Mouse (Mus musculus) lung, embryonic 14.5 days (tissue): ENCODE results near the gene Emid1. TPM values are rescaled to one million over a fixed set of nuclear protein-coding genes. Genes with fewer than 3 reads are reported as not detected.
A peak's percentile ranks its signal among the peaks of the same experiment; 100 is the strongest.

Experiments used
- ATAC-seq: fragments of 200-750 bp; cut with Nextera tagmentation; 2 replicates; pipeline ENCODE4 v1.8.0; 2017; ENCODE audit warnings: mild to moderate bottlenecking, moderate TSS enrichment, moderate library complexity; ENCODE audit not compliant: insufficient read depth
- DNase-seq: peaks from one replicate; pipeline ENCODE4 v3.0.0-alpha.2; 2015
- H3K27ac ChIP-seq: fragments of 300-500 bp; sonication (generic); 2 replicates; pipeline ENCODE4 v1.5.1; 2014; ENCODE audit warnings: low read depth, mild to moderate bottlenecking, moderate library complexity
- H3K27me3 ChIP-seq: fragments of 300-500 bp; sonication (generic); 2 replicates; pipeline ENCODE4 v1.6.1; 2014; ENCODE audit warnings: low read length, control low read depth; ENCODE audit not compliant: insufficient read depth
- H3K36me3 ChIP-seq: fragments of 300-500 bp; sonication (generic); 2 replicates; pipeline ENCODE4 v1.6.1; 2014; ENCODE audit warnings: control low read depth; ENCODE audit not compliant: insufficient read depth
- H3K4me1 ChIP-seq: fragments of 300-500 bp; sonication (generic); 2 replicates; pipeline ENCODE4 v1.6.1; 2014; ENCODE audit warnings: antibody characterized with exemption, control low read depth; ENCODE audit not compliant: insufficient read depth
- H3K4me2 ChIP-seq: fragments of 300-500 bp; sonication (generic); 2 replicates; pipeline ENCODE4 v1.6.1; 2014; ENCODE audit warnings: mild to moderate bottlenecking
- H3K4me3 ChIP-seq: fragments of 300-500 bp; sonication (generic); 2 replicates; pipeline ENCODE4 v1.5.1; 2014; ENCODE audit warnings: low read depth, low read length
- H3K9ac ChIP-seq: fragments of 300-500 bp; sonication (generic); 2 replicates; pipeline ENCODE4 v1.6.1; 2014
- H3K9me3 ChIP-seq: fragments of 300-500 bp; sonication (generic); 2 replicates; pipeline ENCODE4 v1.6.1; 2016; ENCODE audit warnings: low read depth, low read length, control low read depth
- CTCF ChIP-seq: IDR thresholded peaks from 2 replicates; pipeline ENCODE4 v1.5.1; 2016; ENCODE audit warnings: antibody characterized with exemption, low read depth
- WGBS: fragments of 180-500 bp; shearing (Covaris S2); extraction: QIAGEN DNeasy Blood & Tissue Kit; methylation state at CpG from one replicate; pipeline ENCODE4 v1.1.7; 2014; 5-methylcytosine and 5-hydroxymethylcytosine counted together
- polyA plus RNA-seq: library from polyadenylated mRNA; unstranded; fragments of >200 nt; fragmentation: Nextera tagmentation; extraction: Ambion mirVana; gene quantifications from 2 replicates; pipeline ENCODE4 v1.2.1, GENCODE M21; 2014

Emid1 gene
- polyA plus RNA-seq, 1 experiment from 2014 or later, result 52.1 TPM

GRCm38 (mm10) chr11:5135914-5136313 lies 16.1 kb downstream of the Emid1 start:
- Histone ChIP-seq H3K9me3 (no peaks in the 10 kb centered on the region), H3K4me2 (no peak overlapping the region), H3K36me3 (no peaks in the 10 kb centered on the region), H3K9ac (no peak overlapping the region), H3K27ac (peak overlapping the region; percentile 32; the same call in 1 of the 2 replicates), H3K4me3 (no peak overlapping the region), H3K4me1 (peaks cover 18% of the 10 kb centered on the region), H3K27me3 (no peaks in the 10 kb centered on the region)
- DNase-seq (peak; percentile 42), ATAC-seq (peak; percentile 42; the same call in 1 of the 2 replicates)
- WGBS, result 62% methylated on average over 11 of the region's 11 CpGs
- no peak for TF ChIP-seq CTCF

- H3K27ac ChIP-seq, result no peak overlapping the region
- ATAC-seq (no peak), DNase-seq (no peak)
- no peak overlapping the region for H3K4me3 ChIP-seq
- 63% methylated on average over 4 of the region's 4 CpGs for WGBS
- H3K36me3 ChIP-seq, result 0 out of 2 replicates have a peak, but pooled peaks cover under 1% of the 10 kb centered on the region
- no peaks in the 10 kb centered on the region for H3K9me3 ChIP-seq
- no peaks in the 10 kb centered on the region for H3K27me3 ChIP-seq
- no peak overlapping the region for H3K9ac ChIP-seq
- no peaks in the 10 kb centered on the region for H3K4me1 ChIP-seq
- TF ChIP-seq CTCF, result no peak
- H3K4me2 ChIP-seq, result no peak overlapping the region
Measured at GRCm38 (mm10) chr11:5132751-5133150, 19.3 kb downstream of the Emid1 start.

- no peaks in the 10 kb centered on the region for H3K9me3 ChIP-seq
- 0 out of 2 replicates have a peak, but pooled peaks cover 4% of the 10 kb centered on the region for H3K36me3 ChIP-seq
- H3K4me1 ChIP-seq, result no peaks in the 10 kb centered on the region
- H3K9ac ChIP-seq, result no peak overlapping the region
- WGBS, result 58% methylated on average over 4 of the region's 4 CpGs
- TF ChIP-seq CTCF, result no peak
- no peak for ATAC-seq
- no peak for DNase-seq
- H3K4me2 ChIP-seq, result no peak overlapping the region
- no peak overlapping the region for H3K4me3 ChIP-seq
- H3K27me3 ChIP-seq, result no peaks in the 10 kb centered on the region
- H3K27ac ChIP-seq, result no peak overlapping the region
Measured at GRCm38 (mm10) chr11:5130111-5130665, 21.9 kb downstream of the Emid1 start.

- 63% methylated on average over 5 of the region's 5 CpGs for WGBS
- H3K27ac ChIP-seq, result no peak overlapping the region
- 0 out of 2 replicates have a peak, but pooled peaks cover 4% of the 10 kb centered on the region for H3K36me3 ChIP-seq
- H3K4me1 ChIP-seq, result no peaks in the 10 kb centered on the region
- no peaks in the 10 kb centered on the region for H3K27me3 ChIP-seq
- H3K9ac ChIP-seq, result no peak overlapping the region
- no peak overlapping the region for H3K4me3 ChIP-seq
- no peak overlapping the region for H3K4me2 ChIP-seq
- ATAC-seq, result no peak
- H3K9me3 ChIP-seq, result no peaks in the 10 kb centered on the region
- no peak for DNase-seq
- TF ChIP-seq CTCF, result no peak
Measured at GRCm38 (mm10) chr11:5129035-5129480, 23.0 kb downstream of the Emid1 start.

GRCm38 (mm10) chr11:5125713-5126112 lies 26.3 kb downstream of the Emid1 start:
- no peak for ATAC-seq
- no peaks in the 10 kb centered on the region for H3K4me1 ChIP-seq
- TF ChIP-seq CTCF, result no peak
- no peak overlapping the region for H3K4me3 ChIP-seq
- DNase-seq, result no peak
- H3K4me2 ChIP-seq, result no peak overlapping the region
- WGBS, result 71% methylated on average over 4 of the region's 4 CpGs
- H3K27me3 ChIP-seq, result no peaks in the 10 kb centered on the region
- no peak overlapping the region for H3K9ac ChIP-seq
- no peaks in the 10 kb centered on the region for H3K9me3 ChIP-seq
- H3K27ac ChIP-seq, result no peak overlapping the region
- 0 out of 2 replicates have a peak, but pooled peaks cover 4% of the 10 kb centered on the region for H3K36me3 ChIP-seq

- Histone ChIP-seq H3K27ac (no peak overlapping the region), H3K4me2 (no peak overlapping the region), H3K27me3 (no peaks in the 10 kb centered on the region), H3K9me3 (no peaks in the 10 kb centered on the region), H3K4me3 (no peak overlapping the region), H3K36me3 (0 out of 2 replicates have a peak, but pooled peaks cover 3% of the 10 kb centered on the region), H3K4me1 (no peaks in the 10 kb centered on the region), H3K9ac (no peak overlapping the region)
- WGBS, result 27% methylated on average over 13 of the region's 13 CpGs
- DNase-seq (peak; percentile 96), ATAC-seq (peak; percentile 61; the same call in 1 of the 2 replicates)
- peak; percentile 100 for TF ChIP-seq CTCF
Measured at GRCm38 (mm10) chr11:5114931-5115581, 37.0 kb downstream of the Emid1 start.

- Histone ChIP-seq H3K27me3 (no peaks in the 10 kb centered on the region), H3K4me1 (no peaks in the 10 kb centered on the region), H3K27ac (no peak overlapping the region), H3K9me3 (no peaks in the 10 kb centered on the region), H3K4me2 (no peak overlapping the region), H3K4me3 (no peak overlapping the region), H3K9ac (no peak overlapping the region), H3K36me3 (0 out of 2 replicates have a peak, but pooled peaks cover 3% of the 10 kb centered on the region)
- DNase-seq, result no peak
- TF ChIP-seq CTCF, result no peak
- no peak for ATAC-seq
- WGBS, result 75% methylated on average over 7 of the region's 7 CpGs
Measured at GRCm38 (mm10) chr11:5113645-5114044, 38.4 kb downstream of the Emid1 start.
